Mouse (Mus musculus) spleen, adult 2 months (tissue): ENCODE data around the gene Pde4d.

Experiments
- CTCF ChIP-seq: fragments of 200-500 bp; IDR thresholded peaks from 2 replicates; pipeline ENCODE4 v1.5.1; 2011; ENCODE audit warnings: mild to moderate bottlenecking, inconsistent platforms; ENCODE audit not compliant: insufficient read depth, insufficient read length, insufficient replicate concordance; ENCODE audit errors: extremely low read depth
- POLR2A ChIP-seq: fragments of 200-500 bp; IDR thresholded peaks from 2 replicates; pipeline ENCODE4 v1.6.1; 2011; ENCODE audit warnings: low read depth, low read length, inconsistent platforms

GRCm38 (mm10) chr13:108599186-108599900 lies 149.6 kb downstream of the Pde4d start:
- no peak for TF ChIP-seq POLR2A
- TF ChIP-seq CTCF, result no peak
